Mouse (Mus musculus) adipocyte (in vitro differentiated cells): Measurements from ENCODE around the gene Cd48.

Experiments
- DNase-seq: peaks from one replicate; pipeline ENCODE4 v3.0.0-alpha.2; 2016; ENCODE audit warnings: low spot score

Gene Cd48

DNA sequence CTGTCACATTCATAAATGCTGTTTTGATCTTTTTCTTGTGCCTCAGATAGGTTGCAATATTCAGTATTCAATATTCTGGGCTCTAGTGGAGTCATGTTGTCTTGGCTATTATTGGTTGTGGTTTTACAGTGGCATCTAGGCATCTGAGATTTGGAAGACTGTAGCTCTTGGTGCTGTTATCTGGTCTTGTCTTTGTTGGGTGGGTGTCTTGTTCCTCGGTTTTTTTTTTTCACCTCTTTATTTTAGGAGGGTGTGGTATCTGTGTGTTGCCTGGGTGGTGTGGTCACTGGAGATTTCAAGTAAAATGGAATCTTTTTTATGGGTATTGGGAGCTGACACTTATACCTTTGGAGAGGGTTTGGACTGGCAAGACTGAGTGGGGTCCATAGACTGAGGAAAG is 12.1 kb downstream of the Cd48 start:
- DNase-seq, result no peak

DNA sequence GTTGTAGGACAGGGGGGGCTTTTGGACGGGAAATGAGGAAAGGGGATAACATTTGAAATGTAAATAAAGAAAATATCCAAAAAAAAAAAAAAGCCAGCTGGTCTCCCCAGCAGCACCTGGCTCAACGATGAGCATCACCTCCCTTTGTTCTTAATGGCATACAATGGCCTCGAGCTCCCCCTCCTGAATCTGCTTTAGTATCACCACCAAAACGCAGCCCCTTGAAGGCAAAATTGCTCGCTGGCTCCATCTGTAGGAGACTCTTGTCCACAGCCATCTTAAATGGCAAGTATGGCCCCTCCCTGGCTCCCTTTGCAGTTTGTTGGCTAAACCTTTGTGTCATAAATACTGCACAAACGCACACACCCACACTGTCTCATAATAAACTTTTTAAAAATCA is 17.2 kb downstream of the Cd48 start:
- no peak for DNase-seq

DNA sequence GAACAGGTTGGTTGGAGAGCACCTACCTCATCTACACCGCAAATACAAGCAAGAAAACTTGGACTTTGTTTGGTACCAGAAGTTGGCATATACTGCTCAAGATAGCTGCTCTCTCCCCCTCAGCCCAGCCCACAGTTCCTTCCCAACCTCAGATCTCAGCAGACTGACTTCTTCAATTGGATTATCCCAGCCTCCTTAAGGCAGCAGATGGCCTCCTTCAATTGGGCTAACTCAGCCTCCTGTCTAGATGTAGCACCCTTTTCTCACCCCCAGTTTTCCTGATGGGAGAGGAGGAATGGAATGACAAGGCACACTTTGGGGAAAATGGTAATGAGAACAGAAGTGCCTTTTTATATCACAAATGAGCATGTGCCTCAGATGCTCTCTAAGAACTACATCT is 31.9 kb downstream of the Cd48 start:
- peak; percentile 4 for DNase-seq

DNA sequence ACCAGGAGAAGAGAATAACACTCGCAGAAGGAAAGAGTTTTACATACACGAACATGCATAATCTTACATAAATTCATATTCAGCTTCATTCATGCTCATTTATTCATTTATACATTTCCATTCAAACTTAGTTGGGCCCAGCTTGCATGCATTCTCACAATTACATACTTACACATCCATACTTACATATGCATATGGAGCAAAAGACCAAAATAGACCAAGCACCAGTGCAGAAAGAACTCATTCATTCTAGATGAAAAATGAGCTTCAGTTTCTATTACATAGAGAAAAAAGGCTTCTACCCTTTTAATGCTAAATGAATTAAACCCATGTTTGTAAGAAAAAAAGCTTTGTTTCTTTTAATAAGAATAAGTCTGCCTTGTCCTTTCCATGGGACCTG is 33.6 kb downstream of the Cd48 start:
- no peak for DNase-seq

DNA sequence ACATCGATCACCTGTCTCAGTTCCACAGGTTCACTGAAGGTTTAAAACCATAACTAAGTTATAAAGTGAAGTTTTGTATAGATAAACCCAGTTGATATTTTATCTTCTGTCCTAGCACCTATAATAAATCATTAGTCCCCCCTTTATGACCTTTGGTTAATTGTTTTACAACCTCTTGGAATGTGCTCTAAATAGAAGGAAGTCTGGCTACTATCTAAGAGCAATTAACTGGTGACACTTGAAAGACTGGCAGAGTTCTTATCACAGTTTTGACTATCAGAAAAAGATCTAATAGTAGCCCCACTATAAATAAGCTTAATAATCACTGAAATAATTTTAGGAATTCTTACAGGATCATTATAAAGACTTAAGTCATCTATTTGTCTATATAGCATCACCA is 34.4 kb downstream of the Cd48 start:
- DNase-seq, result no peak

DNA sequence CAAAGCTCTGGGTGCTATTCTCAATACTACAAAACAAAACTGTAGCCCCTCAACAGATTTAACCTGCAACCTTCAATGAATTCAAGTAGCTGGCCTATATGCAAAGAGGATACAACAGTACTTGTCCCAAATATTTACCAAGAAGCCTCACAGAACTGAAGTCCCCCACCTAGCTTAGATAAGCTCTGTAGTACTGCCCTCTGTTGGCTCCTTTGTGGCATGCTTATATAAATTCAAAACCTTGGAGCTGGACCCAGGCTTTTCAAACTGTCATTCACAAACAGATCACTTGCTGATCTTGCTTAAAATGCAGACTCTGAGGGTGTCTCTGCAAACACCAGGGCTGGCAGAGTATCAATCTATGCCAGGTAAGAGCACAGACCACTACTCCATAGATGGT is 49.4 kb downstream of the Cd48 start:
- no peak for DNase-seq

DNA sequence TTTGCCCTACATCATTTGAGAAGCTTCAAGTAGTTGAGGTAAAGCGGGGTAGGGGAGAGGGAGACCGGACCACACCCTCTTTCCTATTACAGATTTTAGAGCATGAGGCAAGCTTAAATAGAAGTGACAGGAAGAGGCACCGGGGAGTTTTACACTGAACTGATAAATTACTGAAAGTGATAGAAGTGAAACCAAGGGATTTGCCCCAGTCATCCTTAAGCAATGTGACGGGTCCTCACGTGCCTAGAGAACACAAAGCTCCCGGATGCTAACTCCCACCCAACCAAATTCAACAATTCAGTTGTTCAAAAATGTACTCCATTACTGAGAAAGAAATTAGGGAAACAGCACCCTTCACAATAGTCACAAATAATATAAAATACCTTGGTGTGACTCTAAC is 53.1 kb downstream of the Cd48 start:
- DNase-seq, result no peak

DNA sequence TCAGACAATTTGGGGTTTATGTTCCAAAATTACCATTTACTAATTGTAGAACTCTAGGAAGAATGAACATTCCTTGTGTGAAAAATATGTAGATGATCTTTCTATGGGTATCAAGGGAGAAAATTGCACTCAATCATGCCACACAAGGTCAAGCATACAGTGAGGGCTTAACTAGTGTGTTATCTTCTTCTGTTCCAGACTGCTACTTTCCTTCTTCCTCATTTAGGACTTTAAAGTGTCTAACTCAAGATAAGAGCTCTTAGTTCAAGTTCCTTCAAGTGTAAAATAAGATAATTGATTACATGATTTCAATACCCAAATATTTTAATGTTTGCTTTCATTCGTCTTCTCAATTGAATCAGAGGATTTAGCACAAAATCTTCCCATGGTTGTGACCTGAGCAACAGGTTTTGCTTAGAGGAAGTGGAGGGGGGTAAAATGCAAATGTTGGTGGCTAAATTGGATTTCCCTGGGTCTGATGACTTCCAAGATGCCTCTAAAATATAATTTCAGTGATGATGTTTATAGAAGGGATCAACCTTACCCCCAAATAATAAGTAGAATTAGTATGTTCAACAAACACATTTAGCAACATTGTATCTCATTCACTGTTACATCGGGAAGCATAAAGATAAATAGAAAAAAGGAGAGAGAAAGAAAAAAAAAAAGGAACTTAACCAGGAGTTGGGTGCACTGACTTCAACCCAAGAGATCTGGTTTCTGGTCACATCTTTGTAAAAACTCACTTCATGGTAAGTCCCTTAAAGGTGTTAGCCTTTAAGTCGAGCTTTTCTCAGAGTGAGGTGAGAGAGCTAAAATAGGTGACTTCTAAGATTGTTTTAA is 66.5 kb downstream of the Cd48 start:
- DNase-seq, result no peak
